Mouse (Mus musculus): ENCODE data around the gene Lmo3. TPM values are rescaled to one million over a fixed set of nuclear protein-coding genes. Genes with fewer than 3 reads are reported as not detected.

The Lmo3 gene
- total RNA-seq, 2 experiments from 2014 or later: 191 to 200 TPM

- DNase-seq: peak; percentile 58 to 69
Observed at GRCm38 (mm10) chr6:138422671-138423321, 159.0 kb downstream of the Lmo3 start.

- DNase-seq: peak; percentile 50 to 56
Observed at GRCm38 (mm10) chr6:138421931-138422531, 159.7 kb downstream of the Lmo3 start.

GRCm38 (mm10) chr6:138421191-138421613 is 160.6 kb downstream of the Lmo3 start:
- DNase-seq: peak; percentile 61 to 63

GRCm38 (mm10) chr6:138420536-138420891 is 161.3 kb downstream of the Lmo3 start:
- DNase-seq: peak in 1 of 2 experiments; percentile 53

GRCm38 (mm10) chr6:138419871-138420535 is 161.8 kb downstream of the Lmo3 start:
- DNase-seq: no peak

- no peak for DNase-seq
Observed at GRCm38 (mm10) chr6:138412075-138412474, 169.7 kb downstream of the Lmo3 start.

GRCm38 (mm10) chr6:138402031-138402430 is 179.7 kb downstream of the Lmo3 start:
- DNase-seq: no peak

GRCm38 (mm10) chr6:138398836-138399235 is 182.9 kb downstream of the Lmo3 start:
- DNase-seq: no peak

GRCm38 (mm10) chr6:138391085-138391484 is 190.7 kb downstream of the Lmo3 start:
- DNase-seq: no peak

GRCm38 (mm10) chr6:138388168-138388936 is 193.4 kb downstream of the Lmo3 start:
- DNase-seq: no peak

GRCm38 (mm10) chr6:138383208-138383607 is 198.6 kb downstream of the Lmo3 start:
- no peak for DNase-seq

- DNase-seq: no peak
Observed at GRCm38 (mm10) chr6:138371176-138371575, 210.6 kb downstream of the Lmo3 start.

GRCm38 (mm10) chr6:138364111-138364510 is 217.7 kb downstream of the Lmo3 start:
- no peak for DNase-seq

GRCm38 (mm10) chr6:138350587-138351345 is 231.0 kb downstream of the Lmo3 start:
- DNase-seq: no peak

GRCm38 (mm10) chr6:138346558-138346957 is 235.2 kb downstream of the Lmo3 start:
- DNase-seq: no peak

GRCm38 (mm10) chr6:138335858-138336257 is 245.9 kb downstream of the Lmo3 start:
- no peak for DNase-seq

- no peak for DNase-seq
Observed at GRCm38 (mm10) chr6:138333991-138334390, 247.8 kb downstream of the Lmo3 start.

- DNase-seq: no peak
Observed at GRCm38 (mm10) chr6:138325744-138326400, 255.9 kb downstream of the Lmo3 start.

- no peak for DNase-seq
Observed at GRCm38 (mm10) chr6:138325145-138325544, 256.6 kb downstream of the Lmo3 start.

GRCm38 (mm10) chr6:138323325-138323724 is 258.4 kb downstream of the Lmo3 start:
- DNase-seq: no peak

GRCm38 (mm10) chr6:138320190-138320737 is 261.5 kb downstream of the Lmo3 start:
- DNase-seq: no peak

Measured in layer of hippocampus, postnatal 36 days (tissue).